Mouse (Mus musculus) midbrain, embryonic 16.5 days (tissue): Measurements from ENCODE around the gene C1qtnf9. TPM values are rescaled to one million over a fixed set of nuclear protein-coding genes. Genes with fewer than 3 reads are reported as not detected.

ENCODE experiments used
- ATAC-seq: fragments of 200-750 bp; cut with Nextera tagmentation; 2 replicates; pipeline ENCODE4 v1.8.0; 2017; ENCODE audit warnings: moderate TSS enrichment
- H3K27ac ChIP-seq: fragments of 300-500 bp; sonication (generic); 2 replicates; pipeline ENCODE4 v1.5.1; 2014; ENCODE audit warnings: mild to moderate bottlenecking, low read length, mixed read lengths
- H3K27me3 ChIP-seq: fragments of 300-500 bp; sonication (generic); 2 replicates; pipeline ENCODE4 v1.6.1; 2014; ENCODE audit warnings: low read depth, low read length, mixed read lengths; ENCODE audit not compliant: control insufficient read depth, insufficient read depth
- H3K36me3 ChIP-seq: fragments of 300-500 bp; sonication (generic); 2 replicates; pipeline ENCODE4 v1.6.1; 2014; ENCODE audit warnings: mild to moderate bottlenecking, low read length, moderate library complexity, mixed read lengths; ENCODE audit not compliant: control insufficient read depth, insufficient read depth
- H3K4me1 ChIP-seq: fragments of 300-500 bp; sonication (generic); 2 replicates; pipeline ENCODE4 v1.6.1; 2014; ENCODE audit warnings: mild to moderate bottlenecking, low read length, mixed read lengths; ENCODE audit not compliant: control insufficient read depth, insufficient read depth
- H3K4me2 ChIP-seq: fragments of 300-500 bp; sonication (generic); 2 replicates; pipeline ENCODE4 v1.6.1; 2014; ENCODE audit warnings: mild to moderate bottlenecking, low read length, mixed read lengths
- H3K4me3 ChIP-seq: fragments of 300-500 bp; sonication (generic); 2 replicates; pipeline ENCODE4 v1.5.1; 2014; ENCODE audit warnings: low read depth, mild to moderate bottlenecking, low read length, moderate library complexity, mixed read lengths
- H3K9ac ChIP-seq: fragments of 300-500 bp; sonication (generic); 2 replicates; pipeline ENCODE4 v1.6.1; 2014; ENCODE audit warnings: low read depth, low read length, mixed read lengths
- H3K9me3 ChIP-seq: fragments of 300-500 bp; sonication (generic); replicated peaks from 2 replicates; pipeline ENCODE4 v1.6.1; 2014; ENCODE audit warnings: mild to moderate bottlenecking, low read length, mixed read lengths; ENCODE audit not compliant: control insufficient read depth, poor library complexity, severe bottlenecking
- WGBS: fragments of 180-500 bp; shearing (Covaris S2); extraction: QIAGEN DNeasy Blood & Tissue Kit; methylation state at CpG from one replicate; pipeline ENCODE4 v1.1.7; 2014; 5-methylcytosine and 5-hydroxymethylcytosine counted together
- polyA plus RNA-seq: library from polyadenylated mRNA; unstranded; fragments of >200 nt; fragmentation: Nextera tagmentation; extraction: Ambion mirVana; gene quantifications from 2 replicates; pipeline ENCODE4 v1.2.1, GENCODE M21; 2015

C1qtnf9 gene
- polyA plus RNA-seq, 1 experiment from 2014 or later = not detected

- no peak for ATAC-seq
- H3K4me3 ChIP-seq = no peak overlapping the region
- WGBS = 55% methylated on average over 11 of the region's 11 CpGs
These were observed 39.0 kb downstream of the C1qtnf9 start for GRCm38 (mm10) chr14:60806891-60807344.

GRCm38 (mm10) chr14:60809881-60810280 is 41.9 kb downstream of the C1qtnf9 start:
- Histone ChIP-seq H3K27ac (no peak overlapping the region), H3K9me3 (no peaks in the 10 kb centered on the region), H3K4me1 (no peaks in the 10 kb centered on the region), H3K27me3 (no peaks in the 10 kb centered on the region), H3K9ac (no peak overlapping the region), H3K36me3 (0 out of 2 replicates have a peak, but pooled peaks cover 3% of the 10 kb centered on the region), H3K4me3 (no peak overlapping the region), H3K4me2 (no peak overlapping the region)
- ATAC-seq = no peak
- 88% methylated on average over 8 of the region's 8 CpGs for whole genome bisulfite sequencing

More at GRCm38 (mm10) chr14:60806891-60807344, 39.0 kb downstream of the C1qtnf9 start:
- no peak overlapping the region for H3K27ac ChIP-seq
- H3K27me3 ChIP-seq = no peaks in the 10 kb centered on the region
- H3K36me3 ChIP-seq = no peaks in the 10 kb centered on the region; the same call in 1 of the 2 replicates
- no peak overlapping the region for H3K9ac ChIP-seq
- H3K4me1 ChIP-seq = no peaks in the 10 kb centered on the region
- no peaks in the 10 kb centered on the region for H3K9me3 ChIP-seq
- H3K4me2 ChIP-seq = no peak overlapping the region

DNA sequence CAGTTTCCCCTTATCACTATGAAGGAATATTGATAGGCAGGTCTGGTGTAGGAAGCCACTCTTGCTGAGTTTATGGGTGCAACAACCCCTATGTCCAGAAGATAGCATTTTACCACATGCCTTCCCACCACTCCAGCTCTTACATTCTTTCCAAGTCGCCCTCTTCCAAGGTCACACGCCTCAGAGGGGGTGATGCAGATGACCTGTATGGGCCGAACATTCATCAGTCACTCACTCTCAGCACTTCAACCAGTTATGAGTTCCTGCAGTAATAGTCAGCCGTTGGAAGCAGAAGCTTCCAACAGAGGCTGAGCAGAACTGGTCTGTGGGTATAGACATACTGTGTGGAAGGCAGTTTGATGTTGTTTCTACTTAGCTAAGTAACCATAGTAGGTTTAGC is 43.6 kb downstream of the C1qtnf9 start:
- H3K4me1 ChIP-seq = no peaks in the 10 kb centered on the region
- H3K27me3 ChIP-seq = no peaks in the 10 kb centered on the region
- ATAC-seq = no peak
- no peak overlapping the region for H3K4me3 ChIP-seq
- H3K36me3 ChIP-seq = 0 out of 2 replicates have a peak, but pooled peaks cover 3% of the 10 kb centered on the region
- no peak overlapping the region for H3K4me2 ChIP-seq
- 93% methylated on average over 4 of the region's 4 CpGs for WGBS
- no peak overlapping the region for H3K27ac ChIP-seq
- H3K9ac ChIP-seq = no peak overlapping the region
- no peaks in the 10 kb centered on the region for H3K9me3 ChIP-seq

GRCm38 (mm10) chr14:60815098-60815497 is 47.2 kb downstream of the C1qtnf9 start:
- Histone ChIP-seq H3K27ac (no peak overlapping the region), H3K9ac (no peak overlapping the region), H3K36me3 (peaks cover 5% of the 10 kb centered on the region; the same call in 1 of the 2 replicates), H3K27me3 (no peaks in the 10 kb centered on the region), H3K4me1 (no peaks in the 10 kb centered on the region), H3K4me3 (no peak overlapping the region), H3K4me2 (no peak overlapping the region), H3K9me3 (no peaks in the 10 kb centered on the region)
- 90% methylated on average over 5 of the region's 5 CpGs for WGBS
- no peak for ATAC-seq

DNA sequence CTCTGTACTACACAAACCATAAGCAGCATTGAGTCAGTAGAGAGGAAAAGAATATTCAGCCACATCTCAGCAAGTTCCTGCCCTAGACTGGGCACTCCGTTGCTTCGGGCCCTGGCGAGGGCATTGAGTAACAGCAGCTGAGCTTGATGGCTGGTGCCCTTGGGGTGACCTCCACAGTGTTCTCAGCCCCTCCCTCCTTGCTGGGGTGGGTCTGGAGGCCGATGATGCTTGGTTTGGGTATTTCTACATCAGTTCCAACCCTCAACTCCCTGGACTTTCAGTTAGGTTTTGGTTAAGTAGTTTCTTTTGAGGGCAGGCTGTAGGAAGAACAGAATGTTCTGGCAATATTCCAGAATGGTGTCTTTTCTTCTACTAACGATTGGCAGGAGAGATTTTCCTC is 50.1 kb downstream of the C1qtnf9 start:
- Histone ChIP-seq H3K4me2 (no peak overlapping the region), H3K4me1 (no peaks in the 10 kb centered on the region), H3K4me3 (no peak overlapping the region), H3K9ac (no peak overlapping the region), H3K36me3 (peaks cover 5% of the 10 kb centered on the region; the same call in 1 of the 2 replicates), H3K27ac (no peak overlapping the region), H3K9me3 (no peaks in the 10 kb centered on the region), H3K27me3 (no peaks in the 10 kb centered on the region)
- ATAC-seq = no peak
- 81% methylated on average over 5 of the region's 5 CpGs for WGBS

DNA sequence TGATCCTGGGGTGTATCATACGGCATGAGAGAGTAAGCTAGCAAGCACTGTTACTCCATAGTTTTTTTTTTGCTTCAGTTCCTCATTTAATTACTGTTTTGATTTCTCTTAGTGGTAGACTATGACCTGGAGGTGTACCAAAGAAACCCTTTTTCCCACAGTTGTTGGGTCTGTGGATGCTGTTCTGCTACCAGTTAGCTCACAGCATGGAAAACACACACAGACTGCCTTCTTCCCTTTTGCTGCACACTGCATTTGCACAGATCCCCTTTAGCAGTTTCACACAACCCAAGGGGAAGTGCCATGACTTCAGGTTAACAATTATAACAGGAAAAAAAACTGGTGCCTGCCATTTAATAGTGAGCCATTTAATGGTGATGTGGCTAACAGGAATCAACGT is 62.2 kb downstream of the C1qtnf9 start:
- Histone ChIP-seq H3K27ac (no peak overlapping the region), H3K9ac (no peak overlapping the region), H3K27me3 (no peaks in the 10 kb centered on the region), H3K4me3 (no peak overlapping the region), H3K36me3 (peaks cover 22% of the 10 kb centered on the region), H3K9me3 (peaks cover 6% of the 10 kb centered on the region; the same call in 1 of the 2 replicates), H3K4me2 (no peak overlapping the region), H3K4me1 (no peaks in the 10 kb centered on the region)
- ATAC-seq = no peak
- 89% methylated on average over 2 of the region's 2 CpGs for WGBS

Other genes starting within 250 kb of the C1qtnf9 start
- 18.4 and 24.0 TPM in 2 replicates for gene Spata13, start 134.1 kb upstream of the C1qtnf9 start, polyA plus RNA-seq
- 20.3 and 20.7 TPM in 2 replicates for gene Mipep, start 16.4 kb downstream of the C1qtnf9 start, polyA plus RNA-seq